Mouse (Mus musculus) c-Kit-negative CD71-positive TER-119-positive erythroid progenitor cells, embryonic 14.5 days (primary cell): Measurements from ENCODE around the gene Tfap4.

Source experiments
- DNase-seq: peaks from one replicate; pipeline ENCODE4 v3.0.0-alpha.2; 2013; ENCODE audit warnings: low read depth, low spot score

The Tfap4 gene

DNA sequence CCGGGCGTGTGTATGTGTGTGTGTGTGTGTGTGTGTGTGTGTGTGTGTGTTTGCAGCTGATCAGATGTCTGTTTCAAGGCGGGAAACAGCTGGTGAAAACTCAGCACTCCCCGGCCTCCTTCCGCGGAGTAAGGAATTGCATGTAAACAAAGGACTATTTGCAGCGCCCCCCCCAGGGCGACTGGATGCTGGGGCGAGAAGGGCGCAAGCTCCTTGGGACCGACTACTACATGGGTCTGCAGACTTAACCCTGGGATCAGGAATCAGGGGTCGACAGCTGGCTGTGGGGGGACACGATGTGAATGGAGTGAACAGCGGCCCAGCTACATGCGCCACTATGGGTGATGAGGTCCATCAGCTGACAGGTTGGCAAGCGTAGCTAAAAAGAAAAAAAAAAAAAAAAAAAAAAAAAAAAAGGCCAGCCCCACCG, at the start of gene Tfap4:
Gene Tfap4 (minus strand): TSS at position 140 of the 430 bp plus-strand sequence.
- DNase-seq = no peak

DNA sequence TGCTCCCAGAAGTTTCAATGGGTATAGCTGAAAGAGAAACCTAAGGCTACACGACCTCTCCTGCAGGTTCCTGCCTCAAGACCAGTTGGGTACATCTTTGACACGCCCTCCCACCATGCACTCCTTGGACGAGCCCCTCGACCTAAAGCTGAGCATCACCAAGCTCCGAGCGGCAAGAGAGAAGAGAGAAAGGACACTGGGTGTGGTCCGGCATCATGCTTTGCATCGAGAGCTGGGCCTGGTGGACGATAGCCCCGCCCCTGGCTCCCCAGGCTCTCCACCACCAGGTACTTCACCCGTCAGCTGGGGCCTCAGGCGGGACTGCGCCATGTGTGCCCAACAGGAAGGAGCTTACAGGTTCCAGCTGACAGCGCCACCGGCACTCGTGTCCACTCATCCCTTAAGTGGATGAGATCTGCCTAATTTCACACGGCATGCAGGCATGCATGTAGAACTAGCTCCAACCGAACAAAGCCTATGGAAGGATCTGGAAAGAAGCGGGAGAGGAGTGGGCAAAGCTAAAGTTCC, 48.9 kb upstream of the Tfap4 start:
- DNase-seq = no peak

GRCm38 (mm10) chr16:4607818-4608531, 48.3 kb upstream of the Tfap4 start:
- peak; percentile 50 for DNase-seq

DNA sequence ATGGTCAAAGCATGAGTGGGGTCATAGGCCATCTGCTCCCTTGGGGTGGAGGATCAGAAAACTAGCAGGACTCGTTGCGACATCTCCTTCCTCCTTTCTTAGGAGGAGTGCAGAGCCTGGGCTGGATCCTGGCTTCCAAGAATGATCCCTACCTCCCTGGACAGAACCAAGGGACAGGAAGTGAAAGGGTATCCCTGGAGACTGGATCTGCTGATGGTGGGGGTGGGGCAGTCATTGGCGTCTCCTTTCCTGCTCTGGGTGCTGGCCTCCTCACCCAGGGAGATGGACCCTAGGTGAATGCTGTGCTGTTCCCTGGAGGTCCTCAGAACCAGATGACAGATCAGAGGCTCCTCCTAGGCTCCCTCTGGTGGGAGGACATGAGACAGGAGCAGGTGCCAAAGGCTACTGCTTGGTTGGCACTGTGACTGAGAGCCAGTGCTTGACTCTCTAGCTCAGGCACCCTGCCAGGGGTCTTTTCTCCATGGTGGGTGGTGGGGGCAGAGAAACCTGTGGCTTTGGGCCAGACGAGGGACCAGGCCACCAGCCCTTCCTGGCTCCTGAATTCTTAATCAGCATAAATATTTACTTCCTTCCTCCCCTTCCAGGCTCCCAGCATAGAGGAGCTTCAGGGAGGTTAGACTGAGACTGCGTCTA, 46.9 kb upstream of the Tfap4 start:
- no peak for DNase-seq

GRCm38 (mm10) chr16:4605514-4606131, 46.0 kb upstream of the Tfap4 start:
- no peak for DNase-seq

DNA sequence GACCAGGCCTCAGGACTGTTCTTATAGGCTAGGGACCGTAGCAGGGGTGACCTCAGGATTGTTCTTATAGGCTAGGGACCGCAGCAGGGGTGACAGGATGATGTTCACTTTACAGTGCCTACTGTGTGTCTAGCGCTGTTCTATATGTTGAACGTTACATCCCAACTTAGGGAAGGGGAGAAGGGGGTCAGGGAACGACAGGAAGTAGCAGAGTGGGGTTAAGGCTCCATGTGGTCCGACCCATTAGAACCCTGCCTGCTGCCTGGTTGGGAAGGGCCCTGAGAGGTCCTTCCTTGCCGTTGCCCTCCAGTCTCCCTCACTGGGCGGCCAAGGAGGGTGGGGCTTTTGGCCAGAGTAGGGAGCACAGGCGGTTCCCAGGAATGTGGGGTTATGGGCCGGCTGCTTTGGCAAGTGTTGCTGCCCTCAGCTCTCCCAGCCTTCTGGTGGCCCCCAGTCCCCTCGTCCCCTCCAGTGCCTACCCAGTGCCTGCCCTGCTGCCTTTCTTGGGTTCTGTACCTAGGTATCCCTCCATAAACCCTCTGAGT, 44.7 kb upstream of the Tfap4 start:
- DNase-seq = no peak

GRCm38 (mm10) chr16:4603453-4603837, 43.8 kb upstream of the Tfap4 start:
- no peak for DNase-seq

GRCm38 (mm10) chr16:4602766-4603452, 43.3 kb upstream of the Tfap4 start:
- DNase-seq = no peak

GRCm38 (mm10) chr16:4602189-4602588, 42.5 kb upstream of the Tfap4 start:
- DNase-seq = no peak

GRCm38 (mm10) chr16:4600701-4601310, 41.2 kb upstream of the Tfap4 start:
- DNase-seq = no peak

DNA sequence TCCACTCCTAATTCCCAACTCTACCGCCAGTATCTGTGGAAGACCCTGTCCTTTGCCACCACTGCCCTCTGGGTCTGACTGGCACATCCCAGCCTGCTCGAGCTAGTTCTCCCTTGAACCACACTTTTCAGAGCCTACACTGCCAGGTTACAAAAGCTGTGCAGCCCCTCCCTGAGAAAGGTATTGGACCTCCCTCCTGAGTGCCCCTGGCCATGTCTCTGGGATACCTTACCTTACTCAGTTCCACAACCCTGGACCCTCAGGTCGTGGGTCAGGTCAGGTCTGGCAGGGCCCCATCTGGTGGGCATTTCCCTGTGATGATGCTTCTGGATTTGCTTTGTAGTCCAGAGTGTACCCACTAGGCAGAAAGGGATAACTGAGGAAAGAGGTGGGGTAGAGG, 40.0 kb upstream of the Tfap4 start:
- no peak for DNase-seq

GRCm38 (mm10) chr16:4598891-4599543, 39.4 kb upstream of the Tfap4 start:
- no peak for DNase-seq

DNA sequence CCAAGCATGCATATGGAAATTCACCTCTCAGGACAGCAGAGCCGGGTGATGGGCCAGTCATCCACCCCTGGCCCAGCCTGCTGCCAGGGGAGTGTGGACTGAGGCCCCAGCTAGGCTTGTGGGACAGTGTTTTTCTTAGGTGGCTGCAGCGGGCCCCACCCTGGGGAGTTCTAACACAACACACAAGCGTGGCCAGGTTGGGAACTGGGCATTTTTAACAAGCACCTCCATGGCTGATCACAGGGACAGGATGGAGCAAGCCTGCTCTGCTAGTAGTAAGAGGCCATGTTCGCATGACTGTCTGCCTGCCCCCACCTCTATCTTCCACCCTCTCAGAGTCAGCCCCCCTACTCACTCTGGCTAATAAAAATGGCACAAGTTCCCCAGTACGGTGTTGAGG, 38.4 kb upstream of the Tfap4 start:
- DNase-seq = no peak

DNA sequence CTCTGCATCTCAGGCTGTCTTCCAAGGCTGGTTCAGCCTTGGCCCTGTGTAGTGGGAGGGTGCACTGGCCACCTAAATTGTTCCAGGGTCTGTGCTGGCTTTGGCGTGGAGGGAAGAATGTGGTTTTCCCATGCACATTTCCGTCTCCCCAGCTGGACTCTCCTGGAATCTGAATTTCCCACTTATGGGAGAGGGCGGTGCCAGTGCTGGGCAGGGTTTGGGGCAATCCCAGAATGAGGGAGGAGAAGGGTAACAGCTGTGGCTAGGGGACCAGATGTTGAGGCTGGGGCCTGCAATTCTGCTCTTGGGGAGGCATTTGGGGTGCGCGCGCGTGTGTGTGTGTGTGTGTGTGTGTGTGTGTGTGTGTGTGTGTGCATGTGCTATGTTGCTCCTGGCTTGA, 37.6 kb upstream of the Tfap4 start:
- DNase-seq = no peak

GRCm38 (mm10) chr16:4596836-4597235, 37.2 kb upstream of the Tfap4 start:
- DNase-seq = no peak

- DNase-seq = no peak
These were observed 36.6 kb upstream of the Tfap4 start for GRCm38 (mm10) chr16:4596141-4596728.

GRCm38 (mm10) chr16:4595527-4595963, 35.9 kb upstream of the Tfap4 start:
- DNase-seq = no peak

DNA sequence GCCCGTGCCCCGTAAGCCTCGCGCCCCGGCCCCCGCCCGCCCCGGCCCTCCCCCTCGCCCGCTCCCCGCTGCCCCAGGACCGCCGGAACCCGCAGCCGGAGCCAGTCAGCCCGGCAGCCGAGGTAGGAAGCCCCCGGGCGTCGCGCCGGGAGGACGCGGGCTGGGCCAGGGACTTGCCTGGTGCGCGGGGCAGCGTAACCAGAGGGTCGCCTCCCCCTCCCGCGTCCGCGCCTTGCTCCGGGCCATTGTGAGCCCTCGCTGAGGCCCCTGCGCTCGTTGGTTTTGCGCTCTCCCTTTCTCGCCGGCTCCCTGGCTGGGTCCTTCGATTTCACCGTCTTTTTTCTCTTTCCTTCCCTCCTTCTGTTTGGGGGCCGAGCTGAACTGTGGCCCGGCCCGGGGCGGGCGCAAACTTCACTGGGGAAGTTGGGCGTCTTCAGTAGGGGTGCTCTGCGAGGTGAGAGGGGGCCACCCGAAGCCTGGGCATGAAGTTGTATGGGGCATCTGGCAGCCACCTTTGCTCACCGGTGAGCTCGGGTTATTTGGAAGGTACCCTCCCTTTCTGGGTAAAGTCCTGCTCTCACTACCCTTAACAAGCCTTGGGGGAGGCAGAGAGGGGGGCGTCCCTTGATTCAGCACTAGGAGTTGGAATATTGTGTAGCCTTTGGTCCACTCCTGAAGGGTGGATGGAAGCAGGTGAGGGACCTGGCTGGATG, 35.3 kb upstream of the Tfap4 start:
- no peak for DNase-seq

DNA sequence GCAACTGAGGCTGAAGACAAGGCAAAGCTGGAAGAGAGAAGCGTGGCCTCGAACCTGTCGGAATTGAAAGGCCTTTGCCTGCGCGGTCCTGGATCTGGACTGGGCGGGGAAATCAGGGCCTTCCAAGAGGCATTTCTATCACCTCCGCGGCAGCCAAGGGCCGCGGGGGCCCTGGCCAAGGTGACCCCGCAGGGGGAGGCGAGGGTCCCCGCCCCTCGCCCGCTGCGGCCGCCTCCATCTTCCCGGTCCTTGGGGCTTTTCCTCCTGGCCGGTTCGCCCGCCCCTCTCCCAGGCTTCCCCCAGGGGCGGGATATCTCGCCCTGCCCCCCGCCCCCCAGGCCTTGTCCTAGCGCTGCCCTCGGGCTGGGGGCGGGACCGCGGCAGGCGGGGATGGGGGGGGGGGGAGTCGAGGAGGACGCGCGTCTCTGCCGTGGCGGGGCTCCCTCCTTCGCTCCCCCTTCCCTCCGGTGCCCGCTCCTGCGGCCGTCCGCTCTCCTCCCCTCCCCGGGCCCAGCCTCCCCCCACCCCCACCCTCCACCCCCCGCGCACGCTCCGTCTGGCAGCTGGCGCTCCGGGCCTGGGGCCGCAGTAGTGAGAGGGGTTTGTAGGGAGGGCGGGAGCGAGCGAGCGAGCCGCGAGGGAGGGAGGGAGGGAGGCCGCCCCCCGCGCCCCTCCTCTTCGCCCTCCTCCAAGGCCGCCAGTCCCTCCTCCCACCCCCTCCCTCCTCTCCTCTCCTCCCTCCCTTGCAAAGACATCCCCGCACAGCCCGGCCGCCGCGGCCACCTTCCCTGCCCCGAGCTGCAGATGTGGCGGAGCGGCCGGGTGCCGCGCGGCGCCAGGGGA, 34.5 kb upstream of the Tfap4 start, which contains the start of gene Glis2:
Gene Glis2 (plus strand): TSS at position 743 of the 843 bp plus-strand sequence.
- DNase-seq = no peak
